Mouse (Mus musculus): ENCODE results near the gene Cavin3. TPM values are rescaled to one million over a fixed set of nuclear protein-coding genes. Genes with fewer than 3 reads are reported as not detected.
"Not testable (repeated sequence)": the region's sequence is repeated elsewhere in the genome, so short reads cannot be mapped to it uniquely, and the experiment has no call there.

The Cavin3 gene
- total RNA-seq, 2 experiments from 2014 or later, result 12.7 to 13.2 TPM

- DNase-seq, result no peak
These were observed 2.0 kb downstream of the Cavin3 start for GRCm38 (mm10) chr7:105480081-105480480.

GRCm38 (mm10) chr7:105479232-105479631, 2.9 kb downstream of the Cavin3 start:
- DNase-seq, result no peak

GRCm38 (mm10) chr7:105478344-105478743, 3.8 kb downstream of the Cavin3 start:
- DNase-seq, result no peak

- DNase-seq, result peak; percentile 42 to 44
These were observed 4.3 kb downstream of the Cavin3 start for GRCm38 (mm10) chr7:105477841-105478240.

GRCm38 (mm10) chr7:105477433-105477700, 4.7 kb downstream of the Cavin3 start:
- DNase-seq, result no peak

- no peak for DNase-seq
These were observed 5.2 kb downstream of the Cavin3 start for GRCm38 (mm10) chr7:105476683-105477432.

GRCm38 (mm10) chr7:105475396-105475949, 6.6 kb downstream of the Cavin3 start:
- no peak for DNase-seq

GRCm38 (mm10) chr7:105474771-105475315, 7.3 kb downstream of the Cavin3 start:
- no peak for DNase-seq

GRCm38 (mm10) chr7:105472607-105473006, 9.5 kb downstream of the Cavin3 start:
- no peak for DNase-seq

- not testable (repeated sequence) for DNase-seq
These were observed 16.6 kb downstream of the Cavin3 start for GRCm38 (mm10) chr7:105465505-105465904.

GRCm38 (mm10) chr7:105458546-105458945, 23.6 kb downstream of the Cavin3 start:
- DNase-seq, result no peak

- DNase-seq, result not testable (repeated sequence)
These were observed 28.8 kb downstream of the Cavin3 start for GRCm38 (mm10) chr7:105453345-105453744.

GRCm38 (mm10) chr7:105445076-105445475, 37.0 kb downstream of the Cavin3 start:
- no peak for DNase-seq

- DNase-seq, result no peak
These were observed 40.7 kb downstream of the Cavin3 start for GRCm38 (mm10) chr7:105441426-105441825.

GRCm38 (mm10) chr7:105437979-105438772, 43.9 kb downstream of the Cavin3 start:
- peak in 1 of 2 experiments; percentile 11 for DNase-seq

GRCm38 (mm10) chr7:105434798-105435197, 47.3 kb downstream of the Cavin3 start:
- DNase-seq, result no peak

GRCm38 (mm10) chr7:105433859-105434258, 48.2 kb downstream of the Cavin3 start:
- DNase-seq, result no peak

- DNase-seq, result no peak
These were observed 50.0 kb downstream of the Cavin3 start for GRCm38 (mm10) chr7:105432058-105432457.

Other genes starting within 250 kb of the Cavin3 start
- gene Olfr688, start 194.2 kb downstream of the Cavin3 start, total RNA-seq (2021), result not detected
- not detected for gene Olfr689, start 171.1 kb downstream of the Cavin3 start, total RNA-seq (2021)
- under 1 TPM; 0.42 to 0.51 TPM for gene Olfr690, start 148.2 kb downstream of the Cavin3 start, total RNA-seq (2021)
- under 1 TPM; 0.78 to 0.95 TPM for gene Olfr691, start 140.0 kb downstream of the Cavin3 start, total RNA-seq (2021)
- gene Olfr692, start 114.1 kb downstream of the Cavin3 start, total RNA-seq (2021), result not detected
- gene Gm5901, start 107.3 kb downstream of the Cavin3 start, total RNA-seq (2021), result not detected
- 10 to 100 TPM; 57.6 to 58.6 TPM for gene Fam160a2, start 82.2 kb downstream of the Cavin3 start, total RNA-seq (2021)
- under 1 TPM; 0.43 to 0.90 TPM for gene Cnga4, start 77.7 kb downstream of the Cavin3 start, total RNA-seq (2021)
- 1 to 10 TPM; 5.9 to 6.6 TPM for gene Cckbr, start 56.6 kb downstream of the Cavin3 start, total RNA-seq (2021)
- gene Smpd1, start 72.1 kb upstream of the Cavin3 start, total RNA-seq (2021), result 10 to 100 TPM; 78.8 to 87.0 TPM
- 100 to 1,000 TPM; 352 to 385 TPM for gene Apbb1, start 99.4 kb upstream of the Cavin3 start, total RNA-seq (2021)
- under 1 TPM in 1 of 2 experiments, not detected in 1; 0.22 TPM for gene Hpx, start 117.8 kb upstream of the Cavin3 start, total RNA-seq (2021)
- 100 to 1,000 TPM; 129 to 139 TPM for gene Trim3, start 151.3 kb upstream of the Cavin3 start, total RNA-seq (2021)
- gene Timm10b, start 157.8 kb upstream of the Cavin3 start, total RNA-seq (2021), result 10 to 100 TPM; 67.3 to 67.7 TPM
- gene Arfip2, start 158.1 kb upstream of the Cavin3 start, total RNA-seq (2021), result 100 to 1,000 TPM in 1 of 2 experiments, 10 to 100 TPM in 1; 96.9 to 108 TPM
- gene Gm45799, start 158.3 kb upstream of the Cavin3 start, total RNA-seq (2021), result 10 to 100 TPM; 14.7 TPM
- 1 to 10 TPM; 5.5 to 6.5 TPM for gene Dnhd1, start 168.5 kb upstream of the Cavin3 start, total RNA-seq (2021)

Measured in layer of hippocampus, postnatal 36 days (tissue).